Mouse (Mus musculus) brain, embryonic 14.5 days (tissue): Measurements from ENCODE around the gene Prkca. TPM values are rescaled to one million over a fixed set of nuclear protein-coding genes. Genes with fewer than 3 reads are reported as not detected.

Source experiments
- DNase-seq: peaks from one replicate; pipeline ENCODE4 v3.0.0-alpha.2; 2011; ENCODE audit warnings: low read depth
- CTCF ChIP-seq: fragments of 200-500 bp; IDR thresholded peaks from 2 replicates; pipeline ENCODE4 v1.5.1; 2012; ENCODE audit warnings: inconsistent platforms, mild to moderate bottlenecking, moderate library complexity, borderline replicate concordance; ENCODE audit not compliant: insufficient read depth, insufficient read length; ENCODE audit errors: extremely low read depth
- POLR2A ChIP-seq: fragments of 200-500 bp; IDR thresholded peaks from 2 replicates; pipeline ENCODE4 v1.6.1; 2012; ENCODE audit warnings: mild to moderate bottlenecking, inconsistent platforms, borderline replicate concordance; ENCODE audit not compliant: poor library complexity, insufficient read depth, insufficient read length, severe bottlenecking; ENCODE audit errors: extremely low read depth
- polyA plus RNA-seq: library from polyadenylated mRNA; depleted of rRNA; stranded (reverse); fragments of >200 nt; gene quantifications from 2 replicates; pipeline ENCODE4 v1.2.3, GENCODE M21; 2012

The Prkca gene
- polyA plus RNA-seq, 1 experiment, result 13.1 TPM

GRCm38 (mm10) chr11:108249047-108249403 is 94.7 kb downstream of the Prkca start:
- DNase-seq, result no peak
- TF ChIP-seq POLR2A (no peak), CTCF (no peak)

GRCm38 (mm10) chr11:108248218-108249046 is 95.3 kb downstream of the Prkca start:
- no peak for DNase-seq
- TF ChIP-seq POLR2A (no peak), CTCF (no peak)

GRCm38 (mm10) chr11:108247121-108247863 is 96.4 kb downstream of the Prkca start:
- DNase-seq, result no peak

GRCm38 (mm10) chr11:108246267-108246702 is 97.4 kb downstream of the Prkca start:
- no peak for DNase-seq
- no peak for TF ChIP-seq POLR2A
- TF ChIP-seq CTCF, result no peak

More at GRCm38 (mm10) chr11:108247121-108247863, 96.4 kb downstream of the Prkca start:
- TF ChIP-seq POLR2A, result no peak
- TF ChIP-seq CTCF, result no peak

GRCm38 (mm10) chr11:108244241-108244640 is 99.5 kb downstream of the Prkca start:
- no peak for DNase-seq
- no peak for TF ChIP-seq CTCF

GRCm38 (mm10) chr11:108243633-108244032 is 100.1 kb downstream of the Prkca start:
- DNase-seq, result no peak
- TF ChIP-seq POLR2A (no peak), CTCF (no peak)

GRCm38 (mm10) chr11:108240924-108241498 is 102.7 kb downstream of the Prkca start:
- no peak for TF ChIP-seq CTCF
- TF ChIP-seq POLR2A, result no peak
- no peak for DNase-seq

- TF ChIP-seq CTCF (no peak), POLR2A (no peak)
- DNase-seq, result no peak
Measured at GRCm38 (mm10) chr11:108239173-108239572, 104.6 kb downstream of the Prkca start.

- peak; percentile 31 for DNase-seq
- TF ChIP-seq CTCF (no peak), POLR2A (no peak)
Measured at GRCm38 (mm10) chr11:108236754-108237428, 106.8 kb downstream of the Prkca start.

GRCm38 (mm10) chr11:108236195-108236594 is 107.5 kb downstream of the Prkca start:
- no peak for DNase-seq
- TF ChIP-seq CTCF (no peak), POLR2A (no peak)

- no peak for DNase-seq
- TF ChIP-seq CTCF, result no peak
- TF ChIP-seq POLR2A, result no peak
Measured at GRCm38 (mm10) chr11:108235081-108235703, 108.5 kb downstream of the Prkca start.

GRCm38 (mm10) chr11:108233015-108233414 is 110.7 kb downstream of the Prkca start:
- no peak for TF ChIP-seq CTCF
- TF ChIP-seq POLR2A, result no peak
- no peak for DNase-seq
